Mouse (Mus musculus): ENCODE data around the gene Zfhx3.

DNA sequence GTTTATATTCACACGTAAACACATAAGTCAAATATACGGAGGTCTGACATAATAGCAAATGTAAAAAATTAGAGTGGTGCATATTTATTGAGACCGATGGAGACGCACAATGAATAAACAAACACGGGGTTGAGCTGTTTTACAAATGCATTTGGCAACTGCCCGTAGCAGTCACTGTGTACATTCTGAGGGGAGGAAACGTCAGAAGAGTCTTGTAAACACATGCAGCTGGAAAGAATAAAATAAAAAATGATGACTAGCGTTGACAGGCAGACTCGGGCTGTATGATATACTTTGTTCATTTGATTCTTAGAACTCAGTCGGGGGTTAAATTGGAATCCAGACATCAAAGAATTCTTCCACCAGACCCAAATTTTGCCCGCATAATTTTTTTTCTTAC is 18.0 kb downstream of the Zfhx3 start:
- TF ChIP-seq CTCF (IDR thresholded peaks at IDR 0.05; ENCODE audit: control insufficient read depth, insufficient read depth, low read length) (no peak), POLR2A (IDR thresholded peaks at IDR 0.05; ENCODE audit: borderline replicate concordance, control insufficient read depth, low read depth, low read length) (no peak)
